21 mouse cellular contexts compared by ENCODE assay signal in the genomic region with DNA sequence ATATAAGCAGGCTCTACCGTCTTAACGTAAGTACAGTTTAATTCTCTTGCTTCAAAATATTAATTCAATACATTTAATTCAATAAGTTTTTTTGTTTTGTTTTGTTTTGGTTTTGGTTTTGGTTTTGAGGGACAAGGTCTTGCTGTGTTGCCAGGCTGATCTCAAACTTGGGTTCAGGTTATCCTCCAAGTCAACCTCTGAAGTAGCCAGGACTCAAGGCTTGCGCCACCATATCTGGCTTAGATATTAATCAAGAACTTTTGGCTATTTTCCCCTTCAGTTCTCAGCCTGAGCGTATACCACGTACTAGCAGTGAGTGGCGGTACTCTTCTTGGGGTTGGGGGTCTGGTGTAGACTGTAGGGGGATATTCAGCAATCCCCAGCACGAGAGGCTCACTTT. TPM values are rescaled to one million over a fixed set of nuclear protein-coding genes. Genes with fewer than 3 reads are reported as not detected.
DNase-seq lines count a peak whose midpoint lies in the region; ATAC-seq and TF ChIP-seq lines count a peak whose summit lies in the region.
"Had no signal": no experiment of that assay in that cellular context is flagged by ENCODE, and none has a peak within 500 bp of the region (broad histone marks: within the 10 kb centered on the region; RNA-seq: fewer than 3 reads in every experiment).

No protein-coding gene starts in this region.

- ATAC-seq in kidney, embryonic 14.5 days (ENCODE audit: low FRiP score, low TSS enrichment), result no peak
- no peak for ATAC-seq in liver, embryonic 12.5 days
- ATAC-seq: activated CD4-positive, CD25-positive, alpha-beta regulatory T cell, adult 4 months; CD4-positive, CD25-positive, alpha-beta regulatory T cell, adult 4 months; Patski had no signal

- H3K27ac ChIP-seq in kidney, adult 2 months (ENCODE audit: insufficient read depth, low read depth, low read length), result peak overlapping the region; percentile 77
- H3K27ac ChIP-seq in kidney, embryonic 14.5 days (ENCODE audit: low read depth, low read length), result no peak overlapping the region
- H3K27ac ChIP-seq in liver, adult 2 months (replicated peaks; ENCODE audit: insufficient read depth, low read depth, low read length), result peak overlapping the region; percentile 75
- H3K27ac ChIP-seq in liver, embryonic 12.5 days, result no peak overlapping the region
- peak overlapping the region; percentile 15; the same call in 1 of the 2 replicates for H3K27ac ChIP-seq in small intestine, adult 2 months (ENCODE audit: insufficient read depth, low read depth, low read length)

- H3K79me2 ChIP-seq in liver, adult 2 months (ENCODE audit: control insufficient read depth, insufficient read depth, low read length), result peaks cover 3% of the 10 kb centered on the region; the same call in 1 of the 2 replicates

- 82% methylated on average over 7 of the region's 7 CpGs for WGBS in kidney, adult 2 months
- WGBS in kidney, embryonic 14.5 days, result 93% methylated on average over 7 of the region's 7 CpGs
- WGBS in liver, adult 2 months, result 45% methylated on average over 7 of the region's 7 CpGs
- WGBS in liver, embryonic 12.5 days (ENCODE audit: insufficient replicate concordance), result 80% methylated on average over 7 of the region's 7 CpGs
- 90% methylated on average over 7 of the region's 7 CpGs for WGBS in small intestine, adult 2 months

- TF ChIP-seq CTCF in kidney, adult 2 months (conservative IDR thresholded peaks at IDR 0.05; ENCODE audit: insufficient read depth, insufficient read length, low read depth, low read length), result no peak
- no peak for TF ChIP-seq CTCF in liver, adult 2 months (IDR thresholded peaks at IDR 0.05; ENCODE audit: low read depth, low read length)
- no peak for TF ChIP-seq CTCF in small intestine, adult 2 months (IDR thresholded peaks at IDR 0.05; ENCODE audit: extremely low read depth, insufficient read length, insufficient replicate concordance, low read depth, low read length)

- no peak overlapping the region for H3K9ac ChIP-seq in kidney, embryonic 14.5 days (ENCODE audit: low read depth, low read length)
- H3K9ac ChIP-seq in liver, adult 2 months (ENCODE audit: low read depth, low read length), result no peak overlapping the region
- H3K9ac ChIP-seq in liver, embryonic 12.5 days, result no peak overlapping the region

- no peaks in the 10 kb centered on the region for H3K27me3 ChIP-seq in kidney, adult 2 months (replicated peaks; ENCODE audit: control insufficient read depth, insufficient read depth, low read length)
- no peaks in the 10 kb centered on the region for H3K27me3 ChIP-seq in kidney, embryonic 14.5 days (ENCODE audit: control insufficient read depth, insufficient read depth, low read length)
- H3K27me3 ChIP-seq in liver, adult 2 months (ENCODE audit: control insufficient read depth, insufficient read depth, low read length), result no peaks in the 10 kb centered on the region
- peaks cover 12% of the 10 kb centered on the region; the same call in 1 of the 2 replicates for H3K27me3 ChIP-seq in liver, embryonic 12.5 days (replicated peaks)
- H3K27me3 ChIP-seq in small intestine, adult 2 months (ENCODE audit: control insufficient read depth, insufficient read depth, low read length), result no peaks in the 10 kb centered on the region
- H3K27me3 ChIP-seq: CH12.LX had no signal

- no peaks in the 10 kb centered on the region for H3K9me3 ChIP-seq in kidney, embryonic 14.5 days (ENCODE audit: control insufficient read depth, low read length)
- H3K9me3 ChIP-seq in liver, embryonic 12.5 days (replicated peaks), result no peaks in the 10 kb centered on the region
- H3K9me3 ChIP-seq: G1E had no signal

- H3K4me1 ChIP-seq in kidney, adult 2 months (ENCODE audit: control insufficient read depth, insufficient read depth, low read length), result peaks cover 10% of the 10 kb centered on the region; the same call in 1 of the 2 replicates
- H3K4me1 ChIP-seq in kidney, embryonic 14.5 days (ENCODE audit: control insufficient read depth, insufficient read depth, low read length), result no peaks in the 10 kb centered on the region
- H3K4me1 ChIP-seq in liver, adult 2 months (ENCODE audit: control insufficient read depth, insufficient read depth, low read length), result peaks cover 19% of the 10 kb centered on the region
- H3K4me1 ChIP-seq in liver, embryonic 12.5 days, result no peaks in the 10 kb centered on the region
- peaks cover 12% of the 10 kb centered on the region for H3K4me1 ChIP-seq in small intestine, adult 2 months (ENCODE audit: control insufficient read depth, insufficient read depth, insufficient read length, low read length)

- H3K4me2 ChIP-seq in kidney, embryonic 14.5 days (replicated peaks; ENCODE audit: low read depth, low read length), result no peak overlapping the region
- H3K4me2 ChIP-seq in liver, embryonic 12.5 days, result no peak overlapping the region

- no peak overlapping the region for H3K4me3 ChIP-seq in kidney, adult 2 months (ENCODE audit: insufficient read depth, low read depth, low read length)
- no peak overlapping the region for H3K4me3 ChIP-seq in kidney, embryonic 14.5 days (ENCODE audit: low read length)
- no peak overlapping the region for H3K4me3 ChIP-seq in liver, adult 2 months (ENCODE audit: insufficient read depth, low read depth, low read length)
- no peak overlapping the region for H3K4me3 ChIP-seq in liver, embryonic 12.5 days
- H3K4me3 ChIP-seq in small intestine, adult 2 months (ENCODE audit: low read depth, low read length), result no peak overlapping the region

- no peaks in the 10 kb centered on the region for H3K36me3 ChIP-seq in kidney, adult 2 months (ENCODE audit: control insufficient read depth, insufficient read depth, low read length)
- no peaks in the 10 kb centered on the region for H3K36me3 ChIP-seq in kidney, embryonic 14.5 days (ENCODE audit: control insufficient read depth, insufficient read depth, low read length)
- H3K36me3 ChIP-seq in liver, adult 2 months (ENCODE audit: control insufficient read depth, insufficient read depth, low read length), result no peaks in the 10 kb centered on the region
- H3K36me3 ChIP-seq in liver, embryonic 12.5 days, result no peaks in the 10 kb centered on the region
- H3K36me3 ChIP-seq in small intestine, adult 2 months (ENCODE audit: control insufficient read depth, insufficient read depth, low read length), result no peaks in the 10 kb centered on the region
- H3K36me3 ChIP-seq: G1E had no signal

- no peak for DNase-seq in kidney, adult 2 months
- DNase-seq in kidney, adult 8-10 months, result no peak
- peak; percentile 20 for DNase-seq in kidney, adult 9 months
- peak; percentile 94 for DNase-seq in liver, adult 2 months (ENCODE audit: extremely low read depth, low read depth, low spot score)
- DNase-seq in frontal cortex, postnatal 14 days (ENCODE audit: low spot score in 2 of 2), result no peak
- DNase-seq: adrenal gland, adult 2 months; adrenal gland, adult 8-10 months; adrenal gland, postnatal 14 days; adrenal gland, postnatal 25 days; B cell, adult 2 months; cerebellum, adult 11 months; cerebellum, adult 11-12 months had no signal

- no peak for TF ChIP-seq POLR2A in kidney, adult 2 months (IDR thresholded peaks at IDR 0.05; ENCODE audit: low read depth, low read length)
- TF ChIP-seq POLR2A in liver, adult 2 months (IDR thresholded peaks at IDR 0.05; ENCODE audit: extremely low read depth, insufficient read depth, low read length), result no peak
- TF ChIP-seq POLR2A in small intestine, adult 2 months (IDR thresholded peaks at IDR 0.05; ENCODE audit: low read depth, low read length), result no peak

RNA-seq across cellular contexts. Expression of gene Slc13a4, which starts 5.3 kb away (rescaled TPM):
- polyA plus RNA-seq in kidney, adult 2 months (2012; rRNA removed), result 5.2 and 5.6 TPM in 2 replicates
- polyA plus RNA-seq in kidney, embryonic 14.5 days (2014; fragmentation: Nextera tagmentation; extraction: Ambion mirVana), result 0.05 TPM in 1 of 2 replicates, not detected in the other
- under 0.01 and 0.09 TPM in 2 replicates for total RNA-seq in liver, adult 2 months (2014; rRNA removed)
- polyA plus RNA-seq in liver, adult 2 months (2012; rRNA removed), result 0.06 and 0.10 TPM in 2 replicates
- 0.23 and 0.25 TPM in 2 replicates for polyA plus RNA-seq in liver, embryonic 12.5 days (2016; fragmentation: Nextera tagmentation; extraction: Ambion mirVana)
- not detected in 2 replicates for polyA plus RNA-seq in small intestine, adult 2 months (2012; rRNA removed)
- total RNA-seq: CH12.LX, MEL had no signal
- polyA plus RNA-seq: G1E, Patski had no signal

RNA-seq across cellular contexts. Expression of gene Fam180a, which starts 23.4 kb away (rescaled TPM):
- 0.39 and 0.49 TPM in 2 replicates for polyA plus RNA-seq in kidney, adult 2 months (2012; rRNA removed)
- not detected in 2 replicates for polyA plus RNA-seq in kidney, embryonic 14.5 days (2014; fragmentation: Nextera tagmentation; extraction: Ambion mirVana)
- 1.0 and 1.7 TPM in 2 replicates for total RNA-seq in liver, adult 2 months (2014; rRNA removed)
- polyA plus RNA-seq in liver, adult 2 months (2012; rRNA removed), result 0.09 and 0.11 TPM in 2 replicates
- 0.08 TPM in 1 of 2 replicates, not detected in the other for polyA plus RNA-seq in liver, embryonic 12.5 days (2016; fragmentation: Nextera tagmentation; extraction: Ambion mirVana)
- 0.17 and 0.24 TPM in 2 replicates for polyA plus RNA-seq in small intestine, adult 2 months (2012; rRNA removed)
- total RNA-seq: CH12.LX, G1E, MEL had no signal
- polyA plus RNA-seq: activated CD4-positive, CD25-positive, alpha-beta regulatory T cell, adult 4 months; CD4-positive, CD25-positive, alpha-beta regulatory T cell, adult 4 months; G1E; Patski had no signal

Comparison
In these comparisons a context has a peak if more than half of its experiments do, and no peak if none do; other contexts are left out.
1. DNase-seq: peak in kidney, adult 9 months (single experiment) and liver, adult 2 months (single experiment); none in kidney, adult 2 months (single experiment), kidney, adult 8-10 months (0 of 2) and frontal cortex, postnatal 14 days (0 of 2).
2. H3K27ac ChIP-seq: peak in kidney, adult 2 months (single experiment), liver, adult 2 months (single experiment) and small intestine, adult 2 months (single experiment); none in kidney, embryonic 14.5 days (single experiment) and liver, embryonic 12.5 days (single experiment).